Mouse (Mus musculus): Measurements from ENCODE around the gene Med24.

The Med24 gene

GRCm38 (mm10) chr11:98765421-98766309, 36.4 kb upstream of the Med24 start:
- DNase-seq (ENCODE audit: extremely low spot score): no peak

DNA sequence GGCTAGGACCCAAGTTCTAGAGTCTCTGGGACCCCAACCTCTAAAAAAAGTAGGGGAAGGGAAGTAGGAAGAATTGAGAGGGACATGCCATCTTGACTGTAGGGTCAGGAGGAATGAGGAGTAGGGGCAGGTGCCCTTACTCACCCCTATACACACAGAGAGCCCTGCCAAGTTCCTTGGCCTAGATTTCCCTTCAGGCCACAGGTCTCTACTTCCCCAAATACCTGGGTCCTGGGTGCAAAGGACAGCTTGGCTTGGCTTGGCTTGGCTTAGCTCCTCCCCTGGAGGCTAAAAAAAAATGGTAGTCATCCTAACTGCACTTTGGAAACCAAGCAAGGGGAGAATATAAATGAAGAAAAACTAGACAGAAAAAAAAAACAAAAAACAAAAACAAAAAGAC, 35.5 kb upstream of the Med24 start:
- no peak for DNase-seq (ENCODE audit: extremely low spot score)

DNA sequence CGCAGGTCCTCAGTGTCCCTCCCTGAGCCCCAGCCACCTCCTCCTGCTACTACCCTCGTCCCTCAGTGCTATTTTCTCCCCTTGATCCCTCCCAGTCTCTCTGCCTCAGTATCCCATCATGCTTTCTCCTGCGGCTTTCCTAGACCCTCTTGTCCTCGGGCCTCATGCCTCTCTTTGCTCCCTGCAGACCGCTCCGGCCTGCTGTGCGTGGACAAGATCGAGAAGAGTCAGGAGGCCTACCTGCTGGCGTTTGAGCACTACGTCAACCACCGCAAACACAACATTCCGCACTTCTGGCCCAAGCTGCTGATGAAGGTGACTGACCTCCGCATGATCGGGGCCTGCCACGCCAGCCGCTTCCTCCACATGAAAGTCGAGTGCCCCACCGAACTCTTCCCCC, 34.9 kb upstream of the Med24 start:
- DNase-seq (ENCODE audit: extremely low spot score): no peak

- no peak for DNase-seq (ENCODE audit: extremely low spot score)
Measured at GRCm38 (mm10) chr11:98763502-98763861, 34.2 kb upstream of the Med24 start.

- no peak for DNase-seq (ENCODE audit: extremely low spot score)
Measured at GRCm38 (mm10) chr11:98762756-98763501, 33.7 kb upstream of the Med24 start.

GRCm38 (mm10) chr11:98761939-98762338, 32.7 kb upstream of the Med24 start:
- DNase-seq (ENCODE audit: extremely low spot score): no peak

DNA sequence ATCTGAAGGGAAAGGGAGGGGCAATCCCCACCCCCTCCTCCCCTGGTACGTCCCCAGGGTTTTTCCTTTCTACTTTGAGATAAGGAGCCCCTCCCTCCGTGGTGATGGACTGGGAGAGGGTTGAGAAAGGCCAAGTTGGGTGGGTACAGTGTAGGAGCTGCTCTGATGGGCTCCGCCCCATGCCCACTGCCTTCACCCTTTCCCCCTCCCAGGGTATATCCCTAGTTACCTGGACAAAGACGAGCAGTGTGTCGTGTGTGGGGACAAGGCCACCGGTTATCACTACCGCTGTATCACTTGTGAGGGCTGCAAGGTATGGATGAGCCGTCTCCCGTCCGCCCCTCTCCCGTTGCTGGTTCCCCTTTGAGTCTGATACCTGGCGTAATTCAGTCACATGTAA, 27.5 kb upstream of the Med24 start:
- DNase-seq (ENCODE audit: extremely low spot score): no peak

DNA sequence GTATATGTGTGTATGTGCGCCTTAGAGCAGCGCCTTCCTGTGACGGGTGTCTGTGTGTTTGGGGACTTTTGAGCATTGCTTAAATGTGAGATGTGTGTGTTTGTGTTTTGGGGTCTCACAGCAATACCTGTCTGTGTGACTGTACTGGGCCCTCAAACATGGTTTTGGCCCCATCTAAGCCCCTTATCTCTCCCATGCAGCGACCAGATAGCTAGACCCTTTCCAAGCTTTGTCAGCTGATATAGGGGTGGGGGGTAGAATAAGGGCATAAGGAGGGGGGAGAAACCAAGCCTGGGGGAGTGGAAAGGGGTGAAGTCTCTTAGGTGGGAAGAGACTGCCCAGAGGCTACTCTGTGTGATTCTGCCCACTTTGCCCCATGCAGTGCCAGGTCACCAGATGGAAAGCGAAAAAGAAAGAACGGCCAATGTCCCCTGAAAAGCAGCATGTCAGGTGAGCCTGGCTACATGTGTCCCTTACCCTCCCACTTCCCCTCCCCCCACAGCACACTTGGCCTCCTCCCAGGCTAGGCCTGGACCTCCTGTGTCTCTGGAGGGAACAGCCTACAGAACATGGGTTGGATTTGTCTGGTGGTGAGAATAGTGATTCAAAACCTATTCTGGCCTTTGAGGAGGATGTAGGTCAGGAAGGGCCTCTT, 26.6 kb upstream of the Med24 start:
- no peak for DNase-seq (ENCODE audit: extremely low spot score)

DNA sequence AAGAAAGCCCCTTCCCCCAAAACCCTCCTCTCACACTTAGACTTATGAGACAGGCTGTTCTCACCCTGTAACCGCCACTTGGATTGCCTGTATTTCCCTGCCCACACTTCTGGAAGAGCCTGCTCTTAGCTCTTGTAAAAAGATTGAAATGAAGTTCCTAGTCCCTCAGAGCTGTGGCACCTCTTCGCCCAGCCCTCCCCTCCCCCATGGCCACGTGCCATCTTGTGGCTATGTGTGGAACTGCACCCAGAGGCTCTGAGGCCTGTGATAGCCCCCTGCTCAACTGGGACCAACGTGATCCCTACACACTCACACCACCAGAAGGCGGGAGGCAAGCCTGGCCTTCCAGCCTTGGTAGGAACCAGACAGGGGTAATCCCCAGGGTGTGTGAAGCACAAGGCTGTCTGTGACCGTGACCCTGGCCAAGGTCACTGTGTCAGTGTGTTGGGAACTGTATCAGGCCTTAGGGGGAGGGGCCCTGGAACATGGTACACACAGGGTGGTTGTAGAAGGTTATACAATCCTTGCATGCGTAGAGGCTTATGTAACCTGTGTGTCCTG, 25.5 kb upstream of the Med24 start:
- peak; percentile 82 for DNase-seq (ENCODE audit: extremely low spot score)

- no peak for DNase-seq (ENCODE audit: extremely low spot score)
Measured at GRCm38 (mm10) chr11:98754151-98754620, 25.0 kb upstream of the Med24 start.

DNA sequence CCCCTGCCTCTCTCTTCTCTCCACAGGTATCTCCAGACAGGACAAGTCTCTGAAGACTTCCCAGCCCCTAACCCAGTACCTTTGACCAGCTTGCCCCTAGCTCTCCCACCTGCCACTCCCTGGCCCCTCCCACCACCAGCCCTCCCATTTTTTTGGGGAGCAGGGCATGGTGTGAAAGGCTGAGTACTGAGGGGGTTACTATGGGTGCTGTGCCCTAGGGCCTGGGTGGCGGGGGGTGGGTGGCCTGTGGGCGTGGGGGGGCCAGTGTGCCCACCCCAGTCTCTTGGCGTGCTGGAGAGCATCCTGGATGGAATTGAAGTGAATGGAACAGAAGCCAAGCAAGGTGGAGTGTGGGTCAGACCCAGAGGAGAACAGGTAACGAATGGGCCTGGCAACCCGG, 24.0 kb upstream of the Med24 start:
- DNase-seq (ENCODE audit: extremely low spot score): no peak

DNA sequence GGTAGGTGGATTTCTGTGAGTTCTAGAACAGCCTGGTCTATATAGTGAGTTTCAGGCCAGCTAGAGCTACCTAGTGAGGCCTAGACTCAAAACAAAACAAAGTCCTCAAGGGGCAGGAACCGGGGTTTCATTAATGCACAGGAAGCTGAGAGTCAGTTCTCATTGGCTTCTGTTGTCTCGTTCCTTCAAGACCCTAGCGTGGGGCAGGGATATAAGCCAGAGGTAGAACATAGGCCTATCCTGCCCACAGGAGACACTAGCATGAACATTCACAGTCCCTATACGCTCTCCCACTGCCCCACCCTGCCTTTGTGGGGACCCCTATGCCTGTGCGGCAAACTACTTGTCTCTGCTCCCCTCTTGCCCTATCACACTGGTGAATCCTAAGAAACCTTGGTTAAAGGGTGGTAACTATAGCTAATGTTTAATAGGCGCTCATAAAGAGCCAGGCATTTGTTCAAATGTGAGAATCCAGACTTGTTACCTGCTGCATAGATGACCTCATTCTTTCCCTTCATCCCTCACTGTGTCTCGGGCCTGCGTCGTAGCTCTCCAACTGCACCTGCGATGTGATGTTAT, 23.4 kb upstream of the Med24 start:
- no peak for DNase-seq (ENCODE audit: extremely low spot score)

GRCm38 (mm10) chr11:98751221-98751782, 22.1 kb upstream of the Med24 start:
- DNase-seq (ENCODE audit: extremely low spot score): no peak

GRCm38 (mm10) chr11:98750351-98751201, 21.3 kb upstream of the Med24 start:
- DNase-seq (ENCODE audit: extremely low spot score): no peak

GRCm38 (mm10) chr11:98749716-98750115, 20.5 kb upstream of the Med24 start:
- DNase-seq (ENCODE audit: extremely low spot score): no peak

GRCm38 (mm10) chr11:98748506-98749416, 19.5 kb upstream of the Med24 start:
- DNase-seq (ENCODE audit: extremely low spot score): no peak

- no peak for DNase-seq (ENCODE audit: extremely low spot score)
Measured at GRCm38 (mm10) chr11:98747804-98748505, 18.7 kb upstream of the Med24 start.

GRCm38 (mm10) chr11:98746855-98747693, 17.8 kb upstream of the Med24 start:
- peak; percentile 74 for DNase-seq (ENCODE audit: extremely low spot score)

Measured in embryo, embryonic 9.5 days (tissue).